Mouse (Mus musculus): ENCODE data around the gene Mrpl53. TPM values are rescaled to one million over a fixed set of nuclear protein-coding genes. Genes with fewer than 3 reads are reported as not detected.
A peak's percentile ranks its signal among the peaks of the same experiment; 100 is the strongest.
"Not testable (repeated sequence)": the region's sequence is repeated elsewhere in the genome, so short reads cannot be mapped to it uniquely, and the experiment has no call there.

Mrpl53 gene
- total RNA-seq, 2 experiments from 2014 or later: 58.7 to 63.5 TPM

DNA sequence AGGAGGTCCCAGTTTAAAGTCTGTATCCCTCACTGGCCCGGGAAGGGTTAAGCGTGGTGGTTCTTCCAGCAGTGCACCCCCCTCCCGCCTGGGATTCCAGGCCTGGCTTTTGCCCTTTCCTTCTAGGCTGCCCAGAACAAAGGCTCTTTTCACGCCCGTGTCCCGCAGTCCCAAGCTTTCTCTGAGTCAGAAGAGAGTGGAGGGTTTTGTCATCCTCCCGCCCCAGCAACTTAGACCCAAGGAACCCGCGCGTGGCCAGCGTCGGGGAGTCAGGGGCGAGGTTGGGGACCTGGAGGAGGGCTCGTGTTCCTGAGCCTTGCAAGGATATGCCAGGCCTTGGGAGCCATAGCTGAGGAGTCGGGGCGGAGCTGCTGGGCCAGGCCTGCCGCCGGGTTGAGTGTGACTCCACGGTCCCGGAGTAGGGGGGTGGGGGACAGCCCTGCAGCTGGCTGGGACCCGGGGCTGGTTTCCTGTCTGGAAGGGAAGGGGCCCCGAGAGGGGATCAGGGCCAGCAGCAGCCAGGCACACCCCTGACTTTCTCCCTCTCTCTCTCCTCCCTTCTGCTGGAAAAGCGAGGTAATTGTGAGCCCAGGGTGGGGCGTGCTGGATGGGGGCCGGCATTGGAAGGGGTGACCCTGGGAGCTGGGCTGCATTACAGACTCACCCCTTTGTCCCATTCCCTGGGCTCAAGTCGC is 28.2 kb downstream of the Mrpl53 start:
- peak in 1 of 2 experiments; percentile 80 for DNase-seq (ENCODE audit: extremely low spot score in 1 of 2, low spot score in 2 of 2)
- intact Hi-C loops (cut with DNase I): no loop called here

DNA sequence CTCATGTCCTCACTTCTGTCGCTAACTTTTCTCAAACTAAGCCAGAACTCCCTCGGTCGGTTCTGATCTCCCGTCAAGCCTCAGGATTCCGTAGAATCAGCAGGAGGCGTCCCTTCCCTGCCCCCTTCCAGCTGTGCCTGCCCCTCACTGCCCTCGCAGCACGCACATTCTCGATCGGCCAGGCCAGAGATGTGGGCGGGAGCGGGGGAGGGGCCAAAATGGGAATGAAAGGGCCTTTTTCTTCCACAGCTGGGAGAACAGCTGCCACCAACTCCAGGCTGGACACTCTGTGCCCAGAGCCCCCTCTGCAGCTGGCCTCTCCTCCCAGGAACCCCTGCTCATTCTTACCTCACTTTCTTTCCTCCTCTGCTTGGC is 28.7 kb downstream of the Mrpl53 start:
- intact Hi-C loops (cut with DNase I): no loop called here
- peak in 1 of 2 experiments; percentile 94 for DNase-seq (ENCODE audit: extremely low spot score in 1 of 2, low spot score in 2 of 2)

DNA sequence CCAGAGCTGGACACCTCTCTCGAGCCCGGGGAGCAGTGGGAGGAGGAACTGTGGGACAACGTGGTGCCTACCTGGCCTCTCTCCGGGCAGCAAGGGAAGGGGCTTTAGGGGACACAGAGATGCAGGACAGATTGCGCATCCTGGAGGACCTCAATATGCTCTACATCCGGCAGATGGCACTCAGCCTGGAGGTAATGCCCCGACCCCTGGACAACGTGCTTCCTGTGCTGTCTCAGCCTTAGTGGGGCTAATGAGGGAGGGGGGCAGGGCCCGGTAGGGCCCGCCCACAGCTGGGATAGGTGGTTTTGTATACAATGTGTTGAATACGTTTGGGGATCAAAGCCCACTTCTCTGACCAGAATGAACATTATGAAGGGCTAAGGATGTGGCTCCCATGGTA is 29.2 kb downstream of the Mrpl53 start:
- peak in 1 of 2 experiments; percentile 66 for DNase-seq (ENCODE audit: extremely low spot score in 1 of 2, low spot score in 2 of 2)
- intact Hi-C loops (cut with DNase I): no loop called here

- peak in 1 of 2 experiments; percentile 21 for DNase-seq (ENCODE audit: extremely low spot score in 1 of 2, low spot score in 2 of 2)
- intact Hi-C loops (cut with DNase I): no loop called here
Measured at GRCm38 (mm10) chr6:83140044-83140443, 31.2 kb downstream of the Mrpl53 start.

DNA sequence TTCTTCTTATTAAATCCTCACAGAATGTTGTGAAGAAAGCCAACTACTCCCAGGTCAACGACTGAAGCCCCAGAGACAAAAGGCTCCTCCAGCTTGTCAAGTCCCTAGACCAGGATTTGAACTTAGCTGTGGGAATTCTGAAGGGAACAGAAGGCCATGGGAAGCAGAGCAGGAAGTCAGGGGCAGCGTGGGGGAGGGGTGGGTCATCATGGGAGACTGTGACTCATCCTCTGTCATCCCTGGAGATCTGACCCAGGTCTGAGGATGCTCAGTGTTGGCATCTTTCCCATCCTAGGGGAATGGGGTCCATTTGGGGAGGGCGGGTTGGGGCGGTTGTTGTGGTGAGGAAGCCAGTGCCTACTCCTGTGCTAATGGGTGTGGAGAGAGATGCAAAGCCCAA is 32.8 kb downstream of the Mrpl53 start:
- DNase-seq (ENCODE audit: extremely low spot score in 1 of 2, low spot score in 2 of 2): peak in 1 of 2 experiments; percentile 69
- intact Hi-C loops (cut with DNase I): no loop called here

GRCm38 (mm10) chr6:83142211-83142731 is 33.4 kb downstream of the Mrpl53 start:
- peak in 1 of 2 experiments; percentile 80 for DNase-seq (ENCODE audit: extremely low spot score in 1 of 2, low spot score in 2 of 2)
- intact Hi-C loops (cut with DNase I): no loop called here

DNA sequence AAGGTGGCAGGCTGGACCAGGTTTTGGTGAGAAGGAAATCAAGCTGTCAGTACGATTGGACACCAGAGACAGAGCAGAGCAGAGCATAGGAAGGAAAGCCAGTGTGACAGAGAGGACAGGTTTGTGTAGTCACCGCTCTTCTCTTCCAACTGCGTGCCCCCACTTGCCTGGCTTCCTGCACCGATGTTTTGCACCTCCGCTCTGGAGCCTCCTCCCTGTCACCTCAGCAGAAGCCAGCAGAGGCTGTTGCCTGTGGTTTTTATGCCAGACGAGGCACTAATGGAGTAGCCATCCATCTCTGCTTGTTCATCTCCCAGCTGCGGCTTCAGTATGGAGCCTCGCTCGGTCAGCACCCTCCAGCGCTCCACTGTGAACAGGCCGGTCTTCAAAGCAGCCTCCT is 34.0 kb downstream of the Mrpl53 start:
- intact Hi-C loops (cut with DNase I): no loop called here
- DNase-seq (ENCODE audit: extremely low spot score in 1 of 2, low spot score in 2 of 2): peak in 1 of 2 experiments; percentile 20

DNA sequence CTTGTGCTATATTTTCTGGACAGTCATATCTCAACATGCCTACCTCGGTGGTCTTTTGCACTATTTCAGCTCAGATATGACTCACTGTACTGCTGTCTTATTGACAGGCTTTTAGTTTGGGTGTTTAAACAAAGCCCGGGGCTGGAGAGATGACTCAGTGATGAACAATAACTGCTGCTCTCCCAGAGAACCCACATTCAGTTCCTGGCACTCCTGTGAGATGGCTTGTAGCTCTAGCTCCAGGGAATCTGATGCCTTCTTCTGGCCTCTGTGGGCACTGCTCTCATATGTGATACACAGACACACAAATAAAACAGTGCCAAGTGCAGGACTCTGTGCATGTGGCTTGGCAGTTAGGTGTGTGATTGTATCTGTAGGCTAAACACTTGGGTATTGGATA is 36.4 kb downstream of the Mrpl53 start:
- intact Hi-C loops (cut with DNase I): no loop called here

DNA sequence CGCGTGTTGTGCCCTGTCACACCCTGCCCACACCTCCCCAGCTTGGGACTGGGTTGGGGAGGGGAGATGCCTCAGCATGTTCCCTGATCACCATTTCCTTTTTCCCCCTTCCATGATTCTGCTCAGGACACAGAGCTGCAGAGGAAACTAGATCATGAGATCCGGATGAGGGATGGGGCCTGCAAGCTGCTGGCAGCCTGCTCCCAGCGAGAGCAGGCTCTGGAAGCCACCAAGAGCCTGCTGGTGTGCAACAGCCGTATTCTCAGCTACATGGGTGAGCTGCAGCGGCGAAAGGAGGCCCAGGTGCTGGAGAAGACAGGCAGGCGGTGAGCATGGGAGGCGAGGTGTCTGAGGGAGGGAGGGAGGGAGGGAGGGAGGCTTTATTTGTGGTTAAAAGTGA is 37.0 kb downstream of the Mrpl53 start:
- no peak for DNase-seq (ENCODE audit: extremely low spot score in 1 of 2, low spot score in 2 of 2)
- intact Hi-C loops (cut with DNase I): no loop called here

More for the DNA sequence above, 36.4 kb downstream of the Mrpl53 start:
- DNase-seq (ENCODE audit: extremely low spot score in 1 of 2, low spot score in 2 of 2): no peak

DNA sequence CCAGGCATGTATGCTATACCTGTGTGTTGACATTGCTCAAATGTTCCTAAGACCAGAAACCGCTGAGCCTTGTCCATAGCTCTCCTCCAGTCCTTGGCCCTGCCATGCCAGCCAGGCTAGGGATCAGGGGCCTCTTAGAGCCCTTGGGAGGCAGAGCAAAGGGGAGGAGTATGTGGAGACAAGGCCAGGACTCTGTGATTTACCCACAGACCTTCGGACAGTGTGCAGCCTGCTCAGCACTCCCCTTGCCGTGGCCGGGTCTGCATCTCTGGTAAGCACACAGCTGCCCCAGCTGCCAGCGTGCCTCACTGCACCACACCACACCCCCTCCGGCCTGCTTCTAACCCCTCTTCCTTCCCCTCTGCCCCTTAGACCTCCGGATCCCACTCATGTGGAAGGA is 38.4 kb downstream of the Mrpl53 start:
- no peak for DNase-seq (ENCODE audit: extremely low spot score in 1 of 2, low spot score in 2 of 2)
- intact Hi-C loops (cut with DNase I): no loop called here

GRCm38 (mm10) chr6:83151721-83152120 is 42.9 kb downstream of the Mrpl53 start:
- intact Hi-C loops (cut with DNase I): no loop called here
- DNase-seq (ENCODE audit: extremely low spot score in 1 of 2, low spot score in 2 of 2): no peak

DNA sequence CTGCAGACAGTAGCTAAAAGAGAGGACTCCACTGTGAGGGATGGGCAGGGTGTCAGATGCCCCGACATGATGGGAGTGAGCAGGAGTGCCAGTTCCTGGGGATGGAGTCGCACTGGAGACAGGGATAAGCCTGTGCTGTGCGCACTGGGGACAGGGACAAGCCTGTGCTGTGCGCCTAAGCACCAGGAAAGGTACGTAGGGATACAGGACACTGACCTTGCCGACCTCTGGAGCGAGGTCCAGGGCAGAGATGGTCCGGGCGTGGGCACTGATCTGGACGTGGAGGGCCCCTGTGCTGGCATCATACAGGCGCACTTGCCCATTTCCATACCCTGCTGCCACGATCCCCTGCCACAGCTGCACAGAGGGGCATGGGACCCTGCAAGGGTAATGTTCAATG is 44.2 kb downstream of the Mrpl53 start:
- intact Hi-C loops (cut with DNase I): no loop called here
- DNase-seq (ENCODE audit: extremely low spot score in 1 of 2, low spot score in 2 of 2): no peak

DNA sequence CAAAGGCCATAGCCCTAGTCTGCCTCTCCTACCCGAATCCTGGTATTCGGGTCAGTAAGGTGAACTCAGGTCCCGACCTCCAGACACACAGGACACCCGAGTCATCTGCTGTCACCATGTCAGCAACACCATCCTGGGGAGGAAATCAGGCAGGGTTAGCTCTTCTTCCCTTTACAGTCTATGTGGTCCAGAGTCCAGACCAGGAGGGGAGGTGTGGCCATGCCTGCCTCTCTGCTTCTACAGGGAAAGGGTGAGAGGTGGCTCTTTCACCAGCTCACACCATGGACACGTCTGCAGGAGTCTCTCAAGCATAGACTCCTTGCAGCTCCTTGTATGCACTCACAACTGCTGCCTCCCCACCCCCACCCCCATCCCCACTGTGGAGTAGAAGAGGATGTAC is 44.6 kb downstream of the Mrpl53 start:
- intact Hi-C loops (cut with DNase I): no loop called here
- no peak for DNase-seq (ENCODE audit: extremely low spot score in 1 of 2, low spot score in 2 of 2)

GRCm38 (mm10) chr6:83155552-83156238 is 46.9 kb downstream of the Mrpl53 start:
- intact Hi-C loops (cut with DNase I): no loop called here
- peak in 1 of 2 experiments; percentile 76 for DNase-seq (ENCODE audit: extremely low spot score in 1 of 2, low spot score in 2 of 2)

DNA sequence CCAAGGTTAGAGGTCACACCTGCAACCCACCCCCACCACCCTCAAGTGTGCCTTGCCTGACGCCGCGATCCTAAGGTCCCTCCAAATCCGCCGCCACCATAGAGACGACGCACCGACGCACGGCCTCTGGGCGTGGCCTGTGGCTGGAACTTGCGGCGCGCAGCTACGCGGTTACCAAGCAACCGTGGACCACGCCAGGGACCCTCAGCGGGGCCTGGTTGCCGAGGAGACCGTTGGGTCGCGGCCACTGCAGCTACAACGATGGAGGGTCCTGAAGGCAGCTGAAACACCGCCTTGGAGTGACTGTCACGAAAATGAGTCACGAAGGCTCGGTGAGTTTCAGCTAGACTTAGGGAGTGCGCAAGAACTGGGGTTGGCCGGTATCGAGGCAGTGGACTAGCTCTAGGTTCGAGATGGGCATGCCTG is 47.4 kb downstream of the Mrpl53 start, which contains the start of the genes Wdr54 and 1700003E16Rik:
TSS of gene Wdr54 (minus strand) at position 139 of the 426 bp plus-strand sequence.
TSS of gene 1700003E16Rik (plus strand) at position 146 of the 426 bp plus-strand sequence.
- DNase-seq (ENCODE audit: extremely low spot score in 1 of 2, low spot score in 2 of 2): peak; percentile 81 to 90
- intact Hi-C loops (cut with DNase I): no loop called here

- intact Hi-C loops (cut with DNase I); DNase-seq (ENCODE audit: extremely low spot score in 1 of 2, low spot score in 2 of 2): not testable (repeated sequence)
Measured at GRCm38 (mm10) chr6:83159456-83159855, 50.6 kb downstream of the Mrpl53 start.

All from left cerebral cortex, postnatal 10 days (tissue).